Mouse (Mus musculus) heart, embryonic 15.5 days (tissue): ENCODE measurements around the gene Nfam1. TPM values are rescaled to one million over a fixed set of nuclear protein-coding genes. Genes with fewer than 3 reads are reported as not detected.

Experiments
- ATAC-seq: fragments of 200-750 bp; cut with Nextera tagmentation; replicated peaks from 2 replicates; pipeline ENCODE4 v1.8.0; 2017; ENCODE audit warnings: low read depth, moderate TSS enrichment; ENCODE audit not compliant: insufficient number of reproducible peaks, insufficient read depth, low FRiP score
- H3K27ac ChIP-seq: fragments of 300-500 bp; sonication (generic); 2 replicates; pipeline ENCODE4 v1.5.1; 2015; ENCODE audit warnings: mild to moderate bottlenecking, inconsistent platforms
- H3K27me3 ChIP-seq: fragments of 300-500 bp; sonication (generic); 2 replicates; pipeline ENCODE4 v1.6.1; 2015; ENCODE audit warnings: inconsistent platforms
- H3K36me3 ChIP-seq: fragments of 300-500 bp; sonication (generic); 2 replicates; pipeline ENCODE4 v1.6.1; 2015; ENCODE audit warnings: mild to moderate bottlenecking, inconsistent platforms
- H3K4me1 ChIP-seq: fragments of 300-500 bp; sonication (generic); replicated peaks from 2 replicates; pipeline ENCODE4 v1.6.1; 2015; ENCODE audit warnings: inconsistent platforms
- H3K4me2 ChIP-seq: fragments of 300-500 bp; sonication (generic); 2 replicates; pipeline ENCODE4 v1.6.1; 2015; ENCODE audit warnings: inconsistent platforms, mild to moderate bottlenecking, moderate library complexity
- H3K4me3 ChIP-seq: fragments of 300-500 bp; sonication (generic); 2 replicates; pipeline ENCODE4 v1.5.1; 2015; ENCODE audit warnings: mild to moderate bottlenecking, inconsistent platforms
- H3K9ac ChIP-seq: fragments of 300-500 bp; sonication (generic); 2 replicates; pipeline ENCODE4 v1.6.1; 2015; ENCODE audit warnings: mild to moderate bottlenecking, inconsistent platforms
- H3K9me3 ChIP-seq: fragments of 300-500 bp; sonication (generic); replicated peaks from 2 replicates; pipeline ENCODE4 v1.6.1; 2016; ENCODE audit warnings: inconsistent platforms
- WGBS: fragments of 180-500 bp; shearing (Covaris S2); methylation state at CpG from one replicate; pipeline ENCODE4 v1.1.7; 2015; ENCODE audit warnings: mixed read lengths; 5-methylcytosine and 5-hydroxymethylcytosine counted together
- polyA plus RNA-seq: library from polyadenylated mRNA; unstranded; fragments of >200 nt; fragmentation: Nextera tagmentation; extraction: Ambion mirVana; gene quantifications from 2 replicates; pipeline ENCODE4 v1.2.1, GENCODE M21; 2015

Nfam1 gene
- polyA plus RNA-seq, 1 experiment from 2014 or later, result 1.8 TPM

- no peak for ATAC-seq
- no peaks in the 10 kb centered on the region for H3K36me3 ChIP-seq
- no peaks in the 10 kb centered on the region for H3K9me3 ChIP-seq
- H3K4me2 ChIP-seq, result no peak overlapping the region
- 79% methylated on average over 6 of the region's 6 CpGs for WGBS
- no peak overlapping the region for H3K9ac ChIP-seq
- H3K4me3 ChIP-seq, result no peak overlapping the region
- H3K4me1 ChIP-seq, result peaks cover 26% of the 10 kb centered on the region
- H3K27ac ChIP-seq, result no peak overlapping the region
- H3K27me3 ChIP-seq, result peaks cover 54% of the 10 kb centered on the region
Measured at GRCm38 (mm10) chr15:82989190-82989704, 43.9 kb downstream of the Nfam1 start.

DNA sequence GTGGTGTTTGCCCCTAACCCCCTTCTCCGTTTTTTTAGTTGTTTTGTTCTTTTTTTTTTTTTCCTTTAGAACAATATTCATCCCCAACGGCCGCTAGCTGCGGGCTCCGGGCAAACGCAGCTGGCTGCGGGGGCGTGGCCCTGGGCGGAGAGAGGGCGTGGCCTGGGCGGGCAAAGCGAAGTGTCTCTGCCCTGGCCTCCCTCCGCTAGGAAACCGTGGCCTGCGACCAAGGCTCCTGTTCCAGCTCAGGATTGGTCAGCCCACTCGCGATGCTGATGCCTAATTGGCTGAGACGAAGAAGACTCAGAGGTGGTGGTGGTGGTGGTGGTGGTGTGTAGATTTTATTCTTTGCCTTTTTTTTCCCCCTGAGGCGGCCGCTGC lies 45.4 kb downstream of the Nfam1 start, which contains the start of gene Tcf20:
TSS of gene Tcf20 (minus strand) at position 141 of the 381 bp plus-strand sequence.
- Histone ChIP-seq H3K4me2 (peak within 1 kb of the TSS; percentile 96), H3K27me3 (peaks cover 48% of the 10 kb centered on the region), H3K9me3 (no peaks in the 10 kb centered on the region), H3K4me1 (peaks cover 38% of the 10 kb centered on the region), H3K36me3 (no peaks in the 10 kb centered on the region), H3K4me3 (peak within 1 kb of the TSS; percentile 51), H3K27ac (peak within 1 kb of the TSS; percentile 59), H3K9ac (peak within 1 kb of the TSS; percentile 53)
- under 1% methylated on average over 19 of the region's 20 CpGs for WGBS
- ATAC-seq, result peak; percentile 92

- H3K9ac ChIP-seq, result peak overlapping the region; percentile 53
- H3K4me1 ChIP-seq, result peaks cover 39% of the 10 kb centered on the region
- no peaks in the 10 kb centered on the region for H3K9me3 ChIP-seq
- under 1% methylated on average over 38 of the region's 38 CpGs for WGBS
- peak overlapping the region; percentile 96 for H3K4me2 ChIP-seq
- peaks cover 48% of the 10 kb centered on the region for H3K27me3 ChIP-seq
- H3K27ac ChIP-seq, result no peak overlapping the region
- 0 out of 2 replicates have a peak, but pooled peaks have one; percentile 13 for ATAC-seq
- H3K36me3 ChIP-seq, result no peaks in the 10 kb centered on the region
- H3K4me3 ChIP-seq, result peak overlapping the region; percentile 51
Measured at GRCm38 (mm10) chr15:82987014-82987731, 45.9 kb downstream of the Nfam1 start.

GRCm38 (mm10) chr15:82984574-82984973 lies 48.5 kb downstream of the Nfam1 start:
- Histone ChIP-seq H3K4me1 (peaks cover 46% of the 10 kb centered on the region), H3K27me3 (peaks cover 38% of the 10 kb centered on the region), H3K9ac (no peak overlapping the region), H3K4me3 (no peak overlapping the region), H3K9me3 (no peaks in the 10 kb centered on the region), H3K27ac (no peak overlapping the region), H3K36me3 (no peaks in the 10 kb centered on the region), H3K4me2 (no peak overlapping the region)
- ATAC-seq, result no peak
- WGBS, result 73% methylated on average over 7 of the region's 7 CpGs

DNA sequence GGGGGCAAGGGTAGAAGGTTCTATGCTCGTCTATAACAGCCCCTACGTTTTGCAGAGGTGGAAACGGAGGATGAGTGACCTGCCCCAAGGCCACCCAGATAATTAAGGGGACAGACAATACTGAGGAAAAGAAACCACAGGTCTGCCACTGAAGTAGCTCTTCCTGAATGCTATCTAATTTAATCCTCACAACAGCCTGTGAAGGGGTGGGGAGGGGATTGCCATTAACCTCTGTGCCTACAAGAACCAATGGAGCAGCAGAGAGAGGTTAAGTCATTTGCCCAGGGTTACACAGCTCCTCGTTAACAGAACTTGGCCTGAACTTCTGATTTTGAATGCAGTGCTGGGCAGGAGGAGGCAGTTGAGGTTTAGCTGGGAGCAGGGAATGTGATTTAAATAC lies 49.0 kb downstream of the Nfam1 start:
- no peak overlapping the region; the same call in 1 of the 2 replicates for H3K27ac ChIP-seq
- no peak overlapping the region for H3K4me3 ChIP-seq
- peaks cover 46% of the 10 kb centered on the region for H3K4me1 ChIP-seq
- peaks cover 33% of the 10 kb centered on the region for H3K27me3 ChIP-seq
- ATAC-seq, result no peak
- H3K9me3 ChIP-seq, result no peaks in the 10 kb centered on the region
- H3K9ac ChIP-seq, result no peak overlapping the region
- no peaks in the 10 kb centered on the region for H3K36me3 ChIP-seq
- no peak overlapping the region for H3K4me2 ChIP-seq
- WGBS, result 59% methylated on average over 4 of the region's 4 CpGs

GRCm38 (mm10) chr15:82983416-82984026 lies 49.6 kb downstream of the Nfam1 start:
- WGBS, result 44% methylated on average over 9 of the region's 9 CpGs
- Histone ChIP-seq H3K9me3 (no peaks in the 10 kb centered on the region), H3K4me3 (no peak overlapping the region), H3K4me2 (peak overlapping the region; percentile 38; the same call in 1 of the 2 replicates), H3K4me1 (peaks cover 41% of the 10 kb centered on the region), H3K27me3 (peaks cover 32% of the 10 kb centered on the region), H3K27ac (peak overlapping the region; percentile 36; the same call in 1 of the 2 replicates), H3K9ac (no peak overlapping the region), H3K36me3 (no peaks in the 10 kb centered on the region)
- no peak for ATAC-seq

GRCm38 (mm10) chr15:82982724-82983415 lies 50.2 kb downstream of the Nfam1 start:
- no peak overlapping the region for H3K4me3 ChIP-seq
- WGBS, result 36% methylated on average over 16 of the region's 18 CpGs
- H3K4me2 ChIP-seq, result peak overlapping the region; percentile 38
- no peaks in the 10 kb centered on the region for H3K9me3 ChIP-seq
- ATAC-seq, result no peak
- no peak overlapping the region for H3K9ac ChIP-seq
- peaks cover 32% of the 10 kb centered on the region for H3K27me3 ChIP-seq
- peaks cover 34% of the 10 kb centered on the region for H3K4me1 ChIP-seq
- H3K27ac ChIP-seq, result no peak overlapping the region
- H3K36me3 ChIP-seq, result no peaks in the 10 kb centered on the region

- Histone ChIP-seq H3K4me2 (no peak overlapping the region), H3K9me3 (no peaks in the 10 kb centered on the region), H3K4me1 (peaks cover 28% of the 10 kb centered on the region), H3K9ac (no peak overlapping the region), H3K36me3 (no peaks in the 10 kb centered on the region), H3K4me3 (no peak overlapping the region), H3K27me3 (peaks cover 27% of the 10 kb centered on the region), H3K27ac (no peak overlapping the region)
- WGBS, result 50% methylated on average over 15 of the region's 15 CpGs
- ATAC-seq, result no peak
Measured at GRCm38 (mm10) chr15:82981676-82982520, 51.2 kb downstream of the Nfam1 start.

DNA sequence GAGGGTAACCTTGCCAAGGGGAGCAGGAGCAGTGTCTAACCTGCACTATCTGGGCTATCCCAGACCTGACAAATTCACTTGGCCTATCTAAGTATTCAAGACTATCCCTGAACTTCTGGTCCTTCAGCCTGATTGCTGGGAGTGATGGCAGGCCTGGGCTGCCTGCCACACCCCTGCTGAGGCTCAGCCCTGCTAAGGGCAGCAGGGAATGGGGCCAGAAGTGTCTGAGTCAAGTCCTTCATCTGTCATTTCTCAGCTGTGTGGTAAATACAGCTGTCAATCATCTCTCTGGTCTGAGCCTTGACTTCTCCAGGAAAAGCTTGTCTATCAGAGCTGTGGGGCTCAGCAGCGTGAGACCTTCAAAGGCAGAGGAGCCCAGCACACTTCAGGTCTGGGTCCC lies 53.6 kb downstream of the Nfam1 start:
- Histone ChIP-seq H3K4me3 (no peak overlapping the region), H3K9me3 (no peaks in the 10 kb centered on the region), H3K36me3 (no peaks in the 10 kb centered on the region), H3K4me1 (peaks cover 27% of the 10 kb centered on the region), H3K27ac (no peak overlapping the region), H3K27me3 (peaks cover 10% of the 10 kb centered on the region), H3K9ac (no peak overlapping the region), H3K4me2 (no peak overlapping the region)
- WGBS, result 76% methylated on average over 1 of the region's 1 CpGs
- no peak for ATAC-seq

- 57% methylated on average over 1 of the region's 1 CpGs for WGBS
Measured at GRCm38 (mm10) chr15:82974471-82974870, 58.6 kb downstream of the Nfam1 start.

More at GRCm38 (mm10) chr15:82974471-82974870, 58.6 kb downstream of the Nfam1 start:
- Histone ChIP-seq H3K9me3 (no peaks in the 10 kb centered on the region), H3K9ac (no peak overlapping the region), H3K27ac (no peak overlapping the region), H3K4me3 (no peak overlapping the region), H3K36me3 (no peaks in the 10 kb centered on the region), H3K4me2 (no peak overlapping the region), H3K4me1 (peaks cover 11% of the 10 kb centered on the region; the same call in 1 of the 2 replicates), H3K27me3 (peaks cover 14% of the 10 kb centered on the region; the same call in 1 of the 2 replicates)
- no peak for ATAC-seq
